ENCODE assay signal across 8 mouse cellular contexts in genomic region chr6:70911668-70912395, GRCm38 (mm10). TPM values are rescaled to one million over a fixed set of nuclear protein-coding genes. Genes with fewer than 3 reads are reported as not detected.
DNase-seq lines count a peak whose midpoint lies in the region; ATAC-seq and TF ChIP-seq lines count a peak whose summit lies in the region.

No protein-coding gene starts in this region.

- H3K9me3 ChIP-seq in lung, embryonic 15.5 days: no peaks in the 10 kb centered on the region
- no peaks in the 10 kb centered on the region for H3K9me3 ChIP-seq in embryonic facial prominence, embryonic 11.5 days (replicated peaks; ENCODE audit: control insufficient read depth, low read length)
- no peaks in the 10 kb centered on the region for H3K9me3 ChIP-seq in intestine, postnatal 0 days (ENCODE audit: control insufficient read depth)
- H3K9me3 ChIP-seq in liver, embryonic 11.5 days (ENCODE audit: control insufficient read depth, low read length): no peaks in the 10 kb centered on the region

- no peak overlapping the region for H3K4me3 ChIP-seq in lung, embryonic 15.5 days
- no peak overlapping the region for H3K4me3 ChIP-seq in embryonic facial prominence, embryonic 11.5 days (ENCODE audit: low read depth, low read length)
- 0 out of 2 replicates have a peak overlapping the region, but pooled peaks have one; percentile 3 for H3K4me3 ChIP-seq in intestine, postnatal 0 days (ENCODE audit: low read depth, low read length)
- no peak overlapping the region for H3K4me3 ChIP-seq in liver, embryonic 11.5 days (ENCODE audit: low read depth, low read length)

- ATAC-seq in lung, embryonic 15.5 days (ENCODE audit: borderline replicate concordance, extremely low read depth, low FRiP score, low TSS enrichment): no peak
- no peak for ATAC-seq in embryonic facial prominence, embryonic 11.5 days (replicated peaks; ENCODE audit: insufficient number of reproducible peaks, low FRiP score, low TSS enrichment, low read depth)
- ATAC-seq in intestine, postnatal 0 days: no peak; the same call in 1 of the 2 replicates
- ATAC-seq in liver, embryonic 11.5 days (replicated peaks; ENCODE audit: low FRiP score): no peak

- no peaks in the 10 kb centered on the region for H3K4me1 ChIP-seq in lung, embryonic 15.5 days
- no peaks in the 10 kb centered on the region for H3K4me1 ChIP-seq in embryonic facial prominence, embryonic 11.5 days (ENCODE audit: control insufficient read depth, insufficient read depth, low read length)
- H3K4me1 ChIP-seq in intestine, postnatal 0 days (replicated peaks; ENCODE audit: control insufficient read depth, insufficient read depth, low read length): no peaks in the 10 kb centered on the region
- H3K4me1 ChIP-seq in liver, embryonic 11.5 days (replicated peaks; ENCODE audit: control insufficient read depth, insufficient read depth, low read length): no peaks in the 10 kb centered on the region

- WGBS in lung, embryonic 15.5 days: 9% methylated on average over 20 of the region's 20 CpGs
- WGBS in embryonic facial prominence, embryonic 11.5 days: 8% methylated on average over 20 of the region's 20 CpGs
- WGBS in intestine, postnatal 0 days: 5% methylated on average over 20 of the region's 20 CpGs
- 14% methylated on average over 20 of the region's 20 CpGs for WGBS in liver, embryonic 11.5 days

- no peak for DNase-seq in lung, postnatal 36 days
- peak; percentile 17 for DNase-seq in embryonic facial prominence, embryonic 11.5 days (ENCODE audit: low spot score)
- DNase-seq in liver, embryonic 11.5 days (ENCODE audit: low spot score): no peak
- DNase-seq in right cerebral cortex, postnatal 36 days (ENCODE audit: low spot score in 2 of 2): peak; percentile 16 to 29
- DNase-seq in spleen, postnatal 4 days (ENCODE audit: low spot score in 2 of 2): no peak
- DNase-seq in thymus, postnatal 14 days: no peak

- H3K27me3 ChIP-seq in lung, embryonic 15.5 days: peaks cover 17% of the 10 kb centered on the region
- H3K27me3 ChIP-seq in embryonic facial prominence, embryonic 11.5 days (ENCODE audit: control insufficient read depth, insufficient read depth, low read length): no peaks in the 10 kb centered on the region; the same call in 1 of the 2 replicates
- H3K27me3 ChIP-seq in intestine, postnatal 0 days (replicated peaks; ENCODE audit: control insufficient read depth, insufficient read depth, low read length): no peaks in the 10 kb centered on the region
- H3K27me3 ChIP-seq in liver, embryonic 11.5 days (replicated peaks; ENCODE audit: control insufficient read depth, insufficient read depth, low read length): peaks cover 31% of the 10 kb centered on the region

- H3K27ac ChIP-seq in lung, embryonic 15.5 days: no peak overlapping the region
- no peak overlapping the region for H3K27ac ChIP-seq in embryonic facial prominence, embryonic 11.5 days (replicated peaks; ENCODE audit: low read depth, low read length)
- no peak overlapping the region for H3K27ac ChIP-seq in intestine, postnatal 0 days (ENCODE audit: low read depth, low read length)
- H3K27ac ChIP-seq in liver, embryonic 11.5 days (ENCODE audit: low read depth, low read length): no peak overlapping the region

- no peak for TF ChIP-seq CTCF in intestine, postnatal 0 days (IDR thresholded peaks at IDR 0.05; ENCODE audit: low read depth)

- H3K36me3 ChIP-seq in lung, embryonic 15.5 days: no peaks in the 10 kb centered on the region
- H3K36me3 ChIP-seq in embryonic facial prominence, embryonic 11.5 days (replicated peaks; ENCODE audit: control insufficient read depth, insufficient read depth, low read depth, low read length): no peaks in the 10 kb centered on the region
- no peaks in the 10 kb centered on the region for H3K36me3 ChIP-seq in intestine, postnatal 0 days (ENCODE audit: control insufficient read depth, insufficient read depth)
- H3K36me3 ChIP-seq in liver, embryonic 11.5 days (ENCODE audit: control insufficient read depth, insufficient read depth, low read length): no peaks in the 10 kb centered on the region

- H3K4me2 ChIP-seq in lung, embryonic 15.5 days: peak overlapping the region; percentile 41
- H3K4me2 ChIP-seq in embryonic facial prominence, embryonic 11.5 days (ENCODE audit: low read depth, low read length): peak overlapping the region; percentile 26; the same call in 1 of the 2 replicates
- H3K4me2 ChIP-seq in intestine, postnatal 0 days (replicated peaks; ENCODE audit: low read depth): peak overlapping the region; percentile 46
- peak overlapping the region; percentile 46 for H3K4me2 ChIP-seq in liver, embryonic 11.5 days

- H3K9ac ChIP-seq in lung, embryonic 15.5 days: no peak overlapping the region
- H3K9ac ChIP-seq in embryonic facial prominence, embryonic 11.5 days (replicated peaks; ENCODE audit: low read length): no peak overlapping the region
- no peak overlapping the region for H3K9ac ChIP-seq in intestine, postnatal 0 days (ENCODE audit: low read depth, low read length)
- H3K9ac ChIP-seq in liver, embryonic 11.5 days (ENCODE audit: low read depth, low read length): no peak overlapping the region

RNA-seq across cellular contexts. Expression of gene Tex37, which starts 6.9 kb away (rescaled TPM):
- not detected in 2 replicates for polyA plus RNA-seq in lung, embryonic 15.5 days (2015; fragmentation: Nextera tagmentation; extraction: Ambion mirVana)
- polyA plus RNA-seq in embryonic facial prominence, embryonic 11.5 days (2014; fragmentation: Nextera tagmentation; extraction: Ambion mirVana): not detected in 2 replicates
- not detected in 2 replicates for polyA plus RNA-seq in intestine, postnatal 0 days (2015; fragmentation: Nextera tagmentation; extraction: Ambion mirVana)
- not detected in 2 replicates for polyA plus RNA-seq in liver, embryonic 11.5 days (2014; fragmentation: Nextera tagmentation; extraction: Ambion mirVana)

RNA-seq across cellular contexts. Expression of gene Foxi3, which starts 44.5 kb away (rescaled TPM):
- not detected in 2 replicates for polyA plus RNA-seq in lung, embryonic 15.5 days (2015; fragmentation: Nextera tagmentation; extraction: Ambion mirVana)
- polyA plus RNA-seq in embryonic facial prominence, embryonic 11.5 days (2014; fragmentation: Nextera tagmentation; extraction: Ambion mirVana): 0.81 and 1.0 TPM in 2 replicates
- not detected in 2 replicates for polyA plus RNA-seq in intestine, postnatal 0 days (2015; fragmentation: Nextera tagmentation; extraction: Ambion mirVana)
- not detected in 2 replicates for polyA plus RNA-seq in liver, embryonic 11.5 days (2014; fragmentation: Nextera tagmentation; extraction: Ambion mirVana)

Comparison
In these comparisons a context has a peak if more than half of its experiments do, and no peak if none do; other contexts are left out.
1. DNase-seq: peak in embryonic facial prominence, embryonic 11.5 days (single experiment) and right cerebral cortex, postnatal 36 days (2 of 2); none in lung, postnatal 36 days (single experiment), liver, embryonic 11.5 days (single experiment), spleen, postnatal 4 days (0 of 2) and thymus, postnatal 14 days (single experiment).
2. Peak in every context shown above with its lines, with median percentiles within 50 percentile points of each other: H3K4me2 ChIP-seq.